Mouse (Mus musculus): Measurements from ENCODE around the gene Eif1. TPM values are rescaled to one million over a fixed set of nuclear protein-coding genes. Genes with fewer than 3 reads are reported as not detected.
A peak's percentile ranks its signal among the peaks of the same experiment; 100 is the strongest.
"Not testable (repeated sequence)": the region's sequence is repeated elsewhere in the genome, so short reads cannot be mapped to it uniquely, and the experiment has no call there.

The Eif1 gene
- polyA plus RNA-seq, 1 experiment from 2014 or later = 1,486 TPM

DNA sequence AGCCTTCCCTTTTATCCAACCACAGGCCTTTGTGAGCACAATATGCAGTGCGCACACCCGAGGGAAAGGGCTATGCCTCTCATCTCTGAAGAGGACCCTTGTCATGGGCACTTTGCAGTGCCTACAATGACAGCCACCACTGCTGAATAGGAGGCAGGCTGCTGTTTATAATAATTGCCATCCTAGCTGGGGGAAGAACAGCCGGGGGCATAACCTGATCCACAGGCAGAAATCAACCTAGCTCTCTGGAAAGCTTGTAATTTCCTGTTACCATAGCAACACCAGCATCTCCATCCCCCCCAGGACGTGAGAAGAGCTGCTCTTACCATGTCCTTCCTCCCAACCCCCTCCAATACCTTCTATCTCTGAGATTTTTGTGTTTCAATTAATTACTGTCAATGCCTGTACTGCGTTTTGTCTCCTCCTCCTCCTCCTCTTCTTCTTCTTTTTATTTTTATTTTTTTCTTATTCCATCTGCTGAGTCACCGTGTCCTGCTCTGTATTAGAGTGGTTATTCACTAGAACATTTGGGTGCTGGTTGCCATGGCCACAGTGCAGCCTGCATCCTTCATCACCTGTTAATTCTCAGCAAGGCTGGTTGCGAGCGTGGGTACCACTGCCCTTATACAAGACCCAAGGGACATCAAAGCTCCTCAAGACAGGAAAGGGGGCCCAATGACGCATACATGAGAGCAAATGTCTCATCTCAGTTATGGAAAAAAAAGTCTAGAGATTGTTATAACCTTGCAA, 13.3 kb downstream of the Eif1 start:
- H3K4me1 ChIP-seq = peaks cover 28% of the 10 kb centered on the region
- no peak overlapping the region for H3K4me3 ChIP-seq
- no peaks in the 10 kb centered on the region for H3K27me3 ChIP-seq (ENCODE audit: low read depth, poor library complexity, severe bottlenecking)
- DNase-seq (ENCODE audit: low spot score) = no peak
- WGBS = 75% methylated on average over 9 of the region's 9 CpGs
- H3K27ac ChIP-seq = no peak overlapping the region
- H3K36me3 ChIP-seq = no peaks in the 10 kb centered on the region
- H3K9me3 ChIP-seq (replicated peaks) = no peaks in the 10 kb centered on the region

GRCm38 (mm10) chr11:100333944-100334457, 14.3 kb downstream of the Eif1 start, which contains the start of gene Gast:
Gene Gast, plus strand, starts transcription at chr11:100334407.
- WGBS = 84% methylated on average over 6 of the region's 6 CpGs
- Histone ChIP-seq H3K4me1 (peaks cover 28% of the 10 kb centered on the region), H3K27ac (no peak within 1 kb of the TSS), H3K4me3 (no peak within 1 kb of the TSS), H3K36me3 (no peaks in the 10 kb centered on the region), H3K27me3 (ENCODE audit: low read depth, poor library complexity, severe bottlenecking) (no peaks in the 10 kb centered on the region), H3K9me3 (replicated peaks) (no peaks in the 10 kb centered on the region)
- DNase-seq (ENCODE audit: low spot score) = no peak

DNA sequence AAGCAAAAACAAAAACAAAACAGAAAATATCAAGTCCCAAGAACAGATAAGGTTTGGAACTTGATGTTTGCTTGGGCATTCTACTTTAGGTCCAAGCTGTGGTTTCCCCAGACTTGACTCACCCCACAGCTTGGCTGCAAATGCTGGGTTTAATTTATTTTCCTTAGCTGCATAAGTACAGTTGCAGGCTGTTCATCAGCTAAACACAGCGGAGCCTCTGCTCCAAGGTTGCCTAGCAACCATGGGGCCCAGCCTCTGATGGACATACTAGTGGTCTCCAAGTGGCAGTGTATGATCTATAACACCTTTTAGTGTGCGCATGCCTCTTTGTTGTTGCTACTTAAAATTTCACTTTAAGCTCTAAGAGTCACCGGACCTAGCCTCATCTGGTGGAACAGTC, 16.0 kb downstream of the Eif1 start:
- 73% methylated on average over 3 of the region's 3 CpGs for WGBS
- H3K27ac ChIP-seq = no peak overlapping the region
- DNase-seq (ENCODE audit: low spot score) = no peak

GRCm38 (mm10) chr11:100344269-100344668, 24.6 kb downstream of the Eif1 start:
- 92% methylated on average over 10 of the region's 10 CpGs for WGBS
- no peaks in the 10 kb centered on the region for H3K36me3 ChIP-seq

More for the DNA sequence above, 16.0 kb downstream of the Eif1 start:
- H3K4me1 ChIP-seq = peaks cover 21% of the 10 kb centered on the region
- no peaks in the 10 kb centered on the region for H3K9me3 ChIP-seq (replicated peaks)
- no peaks in the 10 kb centered on the region for H3K27me3 ChIP-seq (ENCODE audit: low read depth, poor library complexity, severe bottlenecking)
- H3K4me3 ChIP-seq = no peak overlapping the region
- H3K36me3 ChIP-seq = no peaks in the 10 kb centered on the region

DNA sequence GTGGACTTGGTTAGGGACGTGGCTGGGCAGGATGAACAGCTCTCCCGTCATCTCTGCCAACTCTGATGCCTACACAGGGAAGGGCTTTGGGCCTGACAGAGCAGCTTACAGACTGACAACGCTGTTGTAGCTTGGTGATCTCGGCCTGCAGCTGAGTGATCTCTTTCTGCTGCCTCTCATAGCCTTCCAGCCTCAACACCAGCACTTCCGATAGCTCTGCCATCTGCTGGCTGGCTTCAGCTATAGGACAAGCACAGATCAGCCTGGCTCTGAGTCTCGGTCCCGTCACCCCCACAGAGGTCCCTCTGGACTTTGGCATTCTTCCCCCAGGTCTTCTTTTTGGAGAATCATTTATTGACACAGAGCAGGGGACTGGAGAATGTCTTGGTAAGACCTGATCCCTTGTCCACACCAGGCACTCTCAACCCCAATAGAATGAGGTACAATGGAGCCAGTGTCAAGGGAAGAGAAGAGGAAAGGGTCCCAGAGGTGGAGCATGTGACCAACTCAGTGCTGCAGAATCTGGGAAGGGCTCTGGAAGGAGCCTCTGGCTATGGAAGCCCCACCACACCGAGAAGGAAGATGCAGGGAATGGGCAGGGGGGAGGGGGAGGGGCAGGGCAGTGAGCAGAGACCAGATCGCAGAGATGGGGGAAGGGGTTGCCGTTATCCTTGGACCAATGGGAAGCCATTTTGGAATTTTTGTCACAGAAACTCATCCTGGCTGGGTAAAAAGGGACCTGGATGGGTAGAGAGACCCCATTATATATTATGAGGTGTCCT, 32.6 kb downstream of the Eif1 start:
- Histone ChIP-seq H3K4me1 (peaks cover 29% of the 10 kb centered on the region), H3K27ac (no peak overlapping the region), H3K36me3 (no peaks in the 10 kb centered on the region), H3K9me3 (replicated peaks) (no peaks in the 10 kb centered on the region), H3K4me3 (no peak overlapping the region), H3K27me3 (ENCODE audit: low read depth, poor library complexity, severe bottlenecking) (peaks cover 75% of the 10 kb centered on the region)
- no peak for DNase-seq (ENCODE audit: low spot score)
- WGBS = 31% methylated on average over 10 of the region's 10 CpGs

More at GRCm38 (mm10) chr11:100344269-100344668, 24.6 kb downstream of the Eif1 start:
- Histone ChIP-seq H3K9me3 (replicated peaks) (no peaks in the 10 kb centered on the region), H3K27me3 (ENCODE audit: low read depth, poor library complexity, severe bottlenecking) (peaks cover 12% of the 10 kb centered on the region; the same call in 1 of the 2 replicates), H3K27ac (no peak overlapping the region), H3K4me3 (no peak overlapping the region), H3K4me1 (no peaks in the 10 kb centered on the region)
- no peak for DNase-seq (ENCODE audit: low spot score)

DNA sequence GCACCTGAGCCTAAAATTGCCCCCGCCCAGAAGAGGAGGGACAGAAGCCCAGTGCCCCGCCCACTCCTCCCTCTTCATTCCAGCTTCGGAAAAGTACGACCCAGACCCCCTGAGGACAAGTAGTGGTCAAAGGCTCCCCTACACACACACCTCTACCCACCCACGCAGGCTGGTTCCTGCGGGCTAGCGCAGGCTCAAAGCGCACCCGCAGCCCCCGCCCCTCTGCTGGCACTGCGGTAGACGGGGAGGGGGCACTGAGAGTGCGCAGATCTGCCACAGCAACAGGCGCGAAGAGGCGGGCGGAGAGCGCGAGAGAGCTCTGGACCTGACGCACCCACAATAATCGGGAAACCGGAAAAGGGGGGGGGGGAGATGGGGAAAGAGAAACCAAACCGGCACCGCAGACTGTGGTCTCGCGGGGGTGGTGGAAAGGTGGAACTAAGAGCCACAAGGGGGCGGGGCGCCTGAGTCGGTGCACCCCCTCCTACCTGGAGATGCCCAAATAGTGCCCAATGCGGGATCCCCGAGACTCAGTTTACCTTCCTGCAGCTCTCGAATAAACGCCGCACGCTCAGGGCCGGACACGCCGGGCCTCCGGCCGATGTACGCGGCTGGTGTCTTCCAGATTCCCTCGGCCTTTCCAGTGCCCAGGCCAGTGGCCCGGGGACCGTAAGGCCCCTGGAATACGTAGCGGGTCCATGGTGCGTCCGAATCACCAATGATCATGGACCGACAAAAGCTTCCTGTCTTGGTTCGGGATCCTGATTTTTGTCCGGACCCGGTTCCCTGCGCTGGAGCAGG, 35.7 kb downstream of the Eif1 start:
- Histone ChIP-seq H3K27me3 (ENCODE audit: low read depth, poor library complexity, severe bottlenecking) (peaks cover 94% of the 10 kb centered on the region), H3K36me3 (no peaks in the 10 kb centered on the region), H3K9me3 (replicated peaks) (no peaks in the 10 kb centered on the region), H3K4me1 (peaks cover 29% of the 10 kb centered on the region), H3K27ac (0 out of 2 replicates have a peak overlapping the region, but pooled peaks have one; percentile 68), H3K4me3 (peak overlapping the region; percentile 56)
- WGBS = under 1% methylated on average over 54 of the region's 54 CpGs
- peak; percentile 45 for DNase-seq (ENCODE audit: low spot score)

DNA sequence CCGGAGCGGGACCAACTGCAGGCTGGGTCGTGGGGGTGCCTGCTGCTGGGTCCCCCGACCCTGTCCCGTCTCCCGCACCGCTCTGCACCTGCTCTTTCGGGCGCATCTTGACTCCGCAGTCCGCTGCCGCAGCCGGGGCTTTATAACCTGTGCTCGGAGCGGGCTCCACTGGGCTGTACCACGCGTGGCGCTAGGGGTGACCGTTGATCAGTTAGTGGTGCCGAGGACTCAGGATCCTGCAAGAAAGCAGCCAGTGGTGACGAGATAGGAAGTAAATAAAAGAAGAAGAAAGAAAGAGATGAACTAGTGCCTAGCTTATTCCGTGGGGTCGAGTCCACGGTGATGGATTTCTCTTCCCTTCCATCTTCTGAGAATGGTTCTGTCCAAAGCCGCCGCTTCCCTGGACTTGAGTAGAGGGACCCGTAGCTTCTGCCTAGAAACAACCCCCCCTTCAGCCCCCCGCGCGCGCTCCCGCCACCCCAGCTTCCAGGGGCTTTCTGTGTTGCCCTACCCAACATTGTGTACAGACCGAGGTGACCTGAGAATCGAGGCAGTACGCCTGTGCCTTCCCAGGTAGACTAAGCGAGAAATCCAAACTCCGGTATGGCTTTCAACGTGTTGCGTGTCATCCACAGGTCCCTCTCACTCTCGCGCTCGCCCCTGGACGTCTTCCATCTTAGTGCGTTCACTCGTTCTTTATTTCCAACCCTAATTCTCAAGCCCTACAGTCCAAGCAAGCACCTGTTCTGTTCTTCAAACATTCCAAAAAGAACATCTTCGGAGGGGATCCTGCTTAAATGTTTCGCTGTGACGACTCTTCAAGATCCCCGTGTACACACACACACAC, 36.5 kb downstream of the Eif1 start, which contains the start of gene Hap1:
Gene Hap1, minus strand, starts transcription at position 157 of the 847 bp plus-strand sequence.
- H3K27me3 ChIP-seq (ENCODE audit: low read depth, poor library complexity, severe bottlenecking) = peaks cover 95% of the 10 kb centered on the region
- DNase-seq (ENCODE audit: low spot score) = peak; percentile 79
- peak within 1 kb of the TSS; percentile 56 for H3K4me3 ChIP-seq
- peaks cover 29% of the 10 kb centered on the region for H3K4me1 ChIP-seq
- H3K36me3 ChIP-seq = no peaks in the 10 kb centered on the region
- 2% methylated on average over 49 of the region's 49 CpGs for WGBS
- H3K9me3 ChIP-seq (replicated peaks) = no peaks in the 10 kb centered on the region
- H3K27ac ChIP-seq = peak within 1 kb of the TSS; percentile 68; the same call in 1 of the 2 replicates

DNA sequence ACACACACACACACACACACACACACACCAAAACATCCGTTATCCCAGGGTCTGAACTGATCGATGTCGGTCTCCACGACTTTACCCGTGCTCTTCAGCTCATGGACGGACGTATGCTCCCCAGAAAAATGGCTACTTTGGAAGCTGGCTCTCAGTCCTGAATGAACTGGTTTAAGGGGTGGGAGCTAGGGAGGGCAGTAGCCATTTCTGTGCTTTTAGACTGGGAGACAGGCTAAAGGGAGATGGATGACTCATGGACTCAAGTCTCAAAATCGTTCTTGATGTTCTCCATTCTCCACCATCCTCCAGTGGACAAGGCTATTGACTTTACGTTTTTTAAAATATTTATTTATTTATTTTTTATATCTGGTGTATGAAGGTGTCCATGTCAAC, 37.1 kb downstream of the Eif1 start:
- Histone ChIP-seq H3K27me3 (ENCODE audit: low read depth, poor library complexity, severe bottlenecking) (peaks cover 89% of the 10 kb centered on the region), H3K36me3 (no peaks in the 10 kb centered on the region), H3K4me3 (peak overlapping the region; percentile 56), H3K9me3 (replicated peaks) (no peaks in the 10 kb centered on the region), H3K4me1 (peaks cover 29% of the 10 kb centered on the region), H3K27ac (no peak overlapping the region)
- 28% methylated on average over 9 of the region's 9 CpGs for WGBS
- no peak for DNase-seq (ENCODE audit: low spot score)

- Histone ChIP-seq H3K4me1 (peaks cover 23% of the 10 kb centered on the region), H3K27ac (no peak overlapping the region), H3K27me3 (ENCODE audit: low read depth, poor library complexity, severe bottlenecking) (peaks cover 87% of the 10 kb centered on the region), H3K9me3 (replicated peaks) (no peaks in the 10 kb centered on the region), H3K36me3 (no peaks in the 10 kb centered on the region), H3K4me3 (no peak overlapping the region)
- no peak for DNase-seq (ENCODE audit: low spot score)
- 51% methylated on average over 5 of the region's 5 CpGs for WGBS
Observed at GRCm38 (mm10) chr11:100357408-100357807, 37.7 kb downstream of the Eif1 start.

- Histone ChIP-seq H3K4me1 (peaks cover 25% of the 10 kb centered on the region), H3K4me3 (no peak overlapping the region), H3K36me3 (no peaks in the 10 kb centered on the region), H3K9me3 (replicated peaks) (no peaks in the 10 kb centered on the region), H3K27ac (no peak overlapping the region), H3K27me3 (ENCODE audit: low read depth, poor library complexity, severe bottlenecking) (peaks cover 71% of the 10 kb centered on the region)
- 80% methylated on average over 6 of the region's 6 CpGs for WGBS
- no peak for DNase-seq (ENCODE audit: low spot score)
Observed at GRCm38 (mm10) chr11:100360175-100360574, 40.5 kb downstream of the Eif1 start.

DNA sequence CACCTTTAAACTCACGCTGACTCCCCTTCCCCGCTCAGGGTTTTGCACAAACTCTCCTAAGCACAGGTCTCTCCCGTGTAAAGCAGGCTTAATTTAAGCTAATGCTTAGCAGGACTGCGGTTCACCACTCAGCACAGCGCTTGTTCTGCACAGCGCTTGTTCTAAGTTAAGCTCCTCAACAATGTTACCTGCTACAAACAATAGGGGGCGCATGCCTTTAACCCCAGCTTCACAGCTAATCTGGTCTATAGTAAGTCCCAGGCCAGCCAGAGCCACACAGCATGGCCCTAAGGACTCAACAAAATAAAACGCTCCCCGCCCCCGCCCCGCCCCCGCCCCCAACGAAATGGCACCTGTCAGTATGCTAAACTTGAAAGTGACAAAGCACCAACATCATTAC, 41.4 kb downstream of the Eif1 start:
- Histone ChIP-seq H3K4me1 (peaks cover 16% of the 10 kb centered on the region), H3K27me3 (ENCODE audit: low read depth, poor library complexity, severe bottlenecking) (peaks cover 63% of the 10 kb centered on the region)
- not testable (repeated sequence) for H3K9me3 ChIP-seq (replicated peaks); H3K27ac ChIP-seq; DNase-seq (ENCODE audit: low spot score); H3K36me3 ChIP-seq; H3K4me3 ChIP-seq
- no CpG with 5 or more reads among the region's 13 CpGs for WGBS
